In genomic region chr6:99625306-99625705, GRCm38 (mm10) we compare ENCODE assay signal across 12 mouse cellular contexts.
"Had no signal": no experiment of that assay in that cellular context is flagged by ENCODE, and none has a peak within 500 bp of the region (broad histone marks: within the 10 kb centered on the region; RNA-seq: fewer than 3 reads in every experiment).

No protein-coding gene starts in this region.

- H3K9me3 ChIP-seq: limb, embryonic 12.5 days; stomach, embryonic 15.5 days had no signal

- ATAC-seq: midbrain, embryonic 16.5 days had no signal

- H3K4me3 ChIP-seq: layer of hippocampus, adult 2 months; limb, embryonic 12.5 days; stomach, embryonic 15.5 days had no signal

- H3K4me2 ChIP-seq: limb, embryonic 12.5 days; stomach, embryonic 15.5 days had no signal

- H3K9ac ChIP-seq: limb, embryonic 12.5 days; liver, embryonic 14.5 days; stomach, embryonic 15.5 days had no signal

- H3K4me1 ChIP-seq: stomach, embryonic 15.5 days had no signal

- H3K27me3 ChIP-seq: limb, embryonic 12.5 days; stomach, embryonic 15.5 days had no signal

- H3K27ac ChIP-seq: layer of hippocampus, adult 2 months; limb, embryonic 12.5 days; liver, embryonic 14.5 days; macrophage; stomach, embryonic 15.5 days had no signal

- H3K36me3 ChIP-seq: stomach, embryonic 15.5 days had no signal

- DNase-seq: kidney, adult 18-20 months; kidney, postnatal 10 days; kidney, postnatal 4 days; lung, adult 2 months; lung, postnatal 10 days; right cerebral cortex, postnatal 14 days had no signal
